Mouse (Mus musculus) kidney, postnatal 0 days (tissue): ENCODE results near the gene Hoxb6. TPM values are rescaled to one million over a fixed set of nuclear protein-coding genes. Genes with fewer than 3 reads are reported as not detected.

Experiments used
- ATAC-seq: fragments of 200-750 bp; cut with Nextera tagmentation; replicated peaks from 2 replicates; pipeline ENCODE4 v1.8.0; 2017; ENCODE audit warnings: low read depth, moderate number of reproducible peaks, moderate TSS enrichment, moderate library complexity; ENCODE audit not compliant: low FRiP score
- DNase-seq: peaks from one replicate; pipeline ENCODE4 v3.0.0-alpha.2; 2016; ENCODE audit warnings: low spot score
- H3K27ac ChIP-seq: fragments of 300-500 bp; sonication (generic); 2 replicates; pipeline ENCODE4 v1.5.1; 2014; ENCODE audit warnings: mild to moderate bottlenecking
- H3K27me3 ChIP-seq: fragments of 300-500 bp; sonication (generic); 2 replicates; pipeline ENCODE4 v1.6.1; 2014; ENCODE audit warnings: low read length, mixed read lengths; ENCODE audit not compliant: insufficient read depth
- H3K36me3 ChIP-seq: fragments of 300-500 bp; sonication (generic); 2 replicates; pipeline ENCODE4 v1.6.1; 2014; ENCODE audit warnings: low read length, mixed read lengths; ENCODE audit not compliant: insufficient read depth
- H3K4me1 ChIP-seq: fragments of 300-500 bp; sonication (generic); replicated peaks from 2 replicates; pipeline ENCODE4 v1.6.1; 2014; ENCODE audit warnings: antibody characterized with exemption, low read length, mixed read lengths; ENCODE audit not compliant: insufficient read depth
- H3K4me2 ChIP-seq: fragments of 300-500 bp; sonication (generic); 2 replicates; pipeline ENCODE4 v1.6.1; 2014; ENCODE audit warnings: mild to moderate bottlenecking, low read length, moderate library complexity, mixed read lengths
- H3K4me3 ChIP-seq: fragments of 300-500 bp; sonication (generic); replicated peaks from 2 replicates; pipeline ENCODE4 v1.5.1; 2014; ENCODE audit warnings: low read depth, low read length
- H3K9ac ChIP-seq: fragments of 300-500 bp; sonication (generic); 2 replicates; pipeline ENCODE4 v1.6.1; 2014; ENCODE audit warnings: low read depth, low read length
- H3K9me3 ChIP-seq: fragments of 300-500 bp; sonication (generic); replicated peaks from 2 replicates; pipeline ENCODE4 v1.6.1; 2016; ENCODE audit warnings: low read length, inconsistent platforms, mixed read lengths
- CTCF ChIP-seq: IDR thresholded peaks from 2 replicates; pipeline ENCODE4 v1.5.1; 2016; ENCODE audit warnings: antibody characterized with exemption, low read depth, mild to moderate bottlenecking, moderate library complexity
- WGBS: fragments of 180-500 bp; shearing (Covaris S2); extraction: QIAGEN DNeasy Blood & Tissue Kit; methylation state at CpG from one replicate; pipeline ENCODE4 v1.1.7; 2014; 5-methylcytosine and 5-hydroxymethylcytosine counted together
- polyA plus RNA-seq: library from polyadenylated mRNA; unstranded; fragments of >200 nt; fragmentation: Nextera tagmentation; extraction: Ambion mirVana; gene quantifications from 2 replicates; pipeline ENCODE4 v1.2.1, GENCODE M21; 2015

Hoxb6 gene
- polyA plus RNA-seq, 1 experiment from 2014 or later, result 45.0 TPM

GRCm38 (mm10) chr11:96288455-96289221 is 3.6 kb upstream of the Hoxb6 start:
- Histone ChIP-seq H3K4me3 (peak overlapping the region; percentile 84), H3K9me3 (no peaks in the 10 kb centered on the region), H3K4me2 (peak overlapping the region; percentile 96), H3K9ac (peak overlapping the region; percentile 98), H3K27me3 (no peaks in the 10 kb centered on the region), H3K27ac (peak overlapping the region; percentile 99), H3K4me1 (peaks cover 22% of the 10 kb centered on the region; the same call in 1 of the 2 replicates), H3K36me3 (no peaks in the 10 kb centered on the region)
- TF ChIP-seq CTCF, result no peak
- ATAC-seq, result no peak
- 45% methylated on average over 1 of the region's 1 CpGs for WGBS
- no peak for DNase-seq

DNA sequence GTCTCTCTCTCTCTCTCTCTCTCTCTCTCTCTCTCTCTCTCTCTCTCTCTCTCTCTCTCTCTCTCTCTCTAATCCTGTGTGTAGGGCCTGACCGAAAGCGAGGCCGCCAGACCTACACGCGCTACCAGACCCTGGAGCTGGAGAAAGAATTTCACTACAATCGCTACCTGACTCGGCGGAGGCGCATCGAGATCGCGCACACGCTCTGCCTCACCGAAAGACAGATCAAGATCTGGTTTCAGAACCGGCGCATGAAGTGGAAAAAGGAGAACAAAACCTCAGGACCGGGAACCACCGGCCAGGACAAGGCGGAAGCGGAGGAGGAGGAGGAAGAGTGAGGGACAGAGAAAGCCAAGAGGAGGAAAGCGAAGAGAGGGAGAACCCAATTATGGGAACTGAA is 3.0 kb upstream of the Hoxb6 start:
- no peak for TF ChIP-seq CTCF
- H3K27ac ChIP-seq, result peak overlapping the region; percentile 99
- ATAC-seq, result no peak

GRCm38 (mm10) chr11:96289837-96290236 is 2.4 kb upstream of the Hoxb6 start:
- TF ChIP-seq CTCF, result peak; percentile 23; the same call in 1 of the 2 replicates
- Histone ChIP-seq H3K27me3 (no peaks in the 10 kb centered on the region), H3K4me3 (0 out of 2 replicates have a peak overlapping the region, but pooled peaks have one; percentile 84), H3K9ac (peak overlapping the region; percentile 98), H3K9me3 (no peaks in the 10 kb centered on the region), H3K4me2 (peak overlapping the region; percentile 96), H3K27ac (peak overlapping the region; percentile 99), H3K36me3 (no peaks in the 10 kb centered on the region), H3K4me1 (peaks cover 22% of the 10 kb centered on the region; the same call in 1 of the 2 replicates)
- ATAC-seq (no peak), DNase-seq (no peak)
- WGBS, result 35% methylated on average over 6 of the region's 6 CpGs

More for the DNA sequence above, 3.0 kb upstream of the Hoxb6 start:
- WGBS, result 27% methylated on average over 21 of the region's 21 CpGs
- Histone ChIP-seq H3K9me3 (no peaks in the 10 kb centered on the region), H3K4me3 (peak overlapping the region; percentile 84; the same call in 1 of the 2 replicates), H3K4me2 (peak overlapping the region; percentile 96), H3K9ac (peak overlapping the region; percentile 98), H3K4me1 (peaks cover 22% of the 10 kb centered on the region; the same call in 1 of the 2 replicates), H3K36me3 (no peaks in the 10 kb centered on the region), H3K27me3 (no peaks in the 10 kb centered on the region)
- DNase-seq, result no peak

GRCm38 (mm10) chr11:96290705-96291355 is 1.4 kb upstream of the Hoxb6 start:
- Histone ChIP-seq H3K9ac (peak overlapping the region; percentile 98), H3K4me2 (peak overlapping the region; percentile 96), H3K27me3 (no peaks in the 10 kb centered on the region), H3K27ac (peak overlapping the region; percentile 99), H3K36me3 (no peaks in the 10 kb centered on the region), H3K9me3 (no peaks in the 10 kb centered on the region), H3K4me3 (peak overlapping the region; percentile 83), H3K4me1 (peaks cover 22% of the 10 kb centered on the region; the same call in 1 of the 2 replicates)
- no peak for TF ChIP-seq CTCF
- ATAC-seq (no peak), DNase-seq (no peak)
- 29% methylated on average over 17 of the region's 17 CpGs for WGBS

DNA sequence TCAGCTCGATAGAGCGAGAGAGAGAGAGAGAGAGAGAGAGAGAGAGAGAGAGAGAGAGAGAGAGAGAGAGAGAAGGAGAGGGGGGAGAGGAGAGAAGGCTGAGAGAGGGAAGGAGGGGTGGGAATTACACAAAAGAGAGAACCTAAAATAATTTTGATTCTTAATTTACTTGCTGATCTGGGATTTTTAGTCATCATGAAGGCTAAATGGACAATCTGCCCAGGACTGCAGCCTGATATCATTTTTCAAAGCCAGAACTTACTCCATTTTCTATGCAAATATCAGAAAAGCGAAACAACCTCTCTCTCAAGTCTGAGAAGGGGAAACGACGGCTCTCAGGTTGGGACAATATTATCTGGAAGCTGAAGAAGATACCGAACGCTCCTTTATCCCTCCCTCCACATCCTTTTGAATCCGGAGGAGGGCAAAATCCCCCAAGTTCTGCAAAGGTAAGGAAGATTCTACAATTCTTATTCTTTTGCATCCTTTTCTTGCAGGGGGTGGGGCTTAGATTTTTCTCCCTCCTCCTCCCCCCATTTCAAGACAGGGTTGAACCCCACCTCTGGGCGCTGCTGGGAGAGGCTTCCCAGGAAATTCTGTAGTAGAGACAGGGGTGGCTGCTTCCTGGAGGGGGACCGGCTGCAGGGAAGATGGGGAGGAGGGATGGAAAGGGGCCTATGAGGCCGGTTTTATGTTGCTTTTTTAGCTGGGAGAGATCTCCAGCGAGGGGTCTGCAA is 457 bp downstream of the Hoxb6 start:
- no peaks in the 10 kb centered on the region for H3K9me3 ChIP-seq
- H3K4me1 ChIP-seq, result peaks cover 30% of the 10 kb centered on the region
- TF ChIP-seq CTCF, result no peak
- no peaks in the 10 kb centered on the region for H3K27me3 ChIP-seq
- peak overlapping the region; percentile 96 for H3K4me2 ChIP-seq
- 1% methylated on average over 12 of the region's 12 CpGs for WGBS
- DNase-seq (no peak), ATAC-seq (no peak)
- peak overlapping the region; percentile 83 for H3K4me3 ChIP-seq
- peak overlapping the region; percentile 99 for H3K27ac ChIP-seq
- no peaks in the 10 kb centered on the region for H3K36me3 ChIP-seq
- peak overlapping the region; percentile 98 for H3K9ac ChIP-seq
